Mouse (Mus musculus) spleen, postnatal 14 days (tissue): ENCODE results near the gene Klhdc3.

ENCODE experiments used
- DNase-seq, 2 experiments: peaks; one replicate each; pipeline ENCODE4 v3.0.0; 2021 to 2022; ENCODE audit warnings: low spot score in 2 of 2

Klhdc3 gene

DNA sequence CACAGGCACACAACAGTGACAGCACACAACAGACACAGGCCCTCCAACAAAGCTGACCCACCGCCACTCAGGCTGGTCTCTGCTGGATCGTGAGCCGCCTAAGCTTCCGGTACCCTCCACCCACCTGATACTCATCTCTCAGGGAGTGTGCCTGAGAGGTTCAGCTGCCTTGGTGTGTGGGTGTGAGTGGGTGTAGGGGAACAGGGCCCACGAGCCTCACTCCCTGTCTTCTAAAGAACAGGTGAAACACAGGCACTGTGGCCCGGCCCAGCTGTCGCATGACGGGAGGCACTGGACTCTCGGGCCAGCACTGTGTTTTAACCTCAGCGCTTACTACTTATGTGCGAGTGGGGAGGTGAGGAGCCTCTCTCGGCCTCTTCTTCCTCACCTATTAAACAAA, 21.4 kb upstream of the Klhdc3 start:
- DNase-seq: no peak

DNA sequence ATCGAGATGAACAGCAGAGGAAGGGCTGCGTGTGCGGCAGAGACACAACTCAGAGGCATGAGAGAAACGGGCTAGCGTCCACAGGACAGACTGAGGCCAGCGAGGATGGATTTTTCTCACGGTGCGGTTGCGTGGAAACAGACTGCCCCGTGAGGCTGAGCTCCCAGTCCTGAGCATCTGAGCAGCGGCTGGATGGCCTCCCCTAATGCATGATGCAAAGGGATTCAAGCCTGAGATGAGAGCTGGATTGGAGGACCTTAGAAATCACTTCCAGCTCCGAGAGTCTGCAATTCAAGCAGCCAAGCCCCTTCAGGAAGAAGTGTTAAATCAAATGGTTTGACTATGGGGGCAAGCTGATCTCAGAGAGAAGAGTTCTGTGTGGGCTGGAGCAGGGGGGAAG, 20.8 kb upstream of the Klhdc3 start:
- no peak for DNase-seq

DNA sequence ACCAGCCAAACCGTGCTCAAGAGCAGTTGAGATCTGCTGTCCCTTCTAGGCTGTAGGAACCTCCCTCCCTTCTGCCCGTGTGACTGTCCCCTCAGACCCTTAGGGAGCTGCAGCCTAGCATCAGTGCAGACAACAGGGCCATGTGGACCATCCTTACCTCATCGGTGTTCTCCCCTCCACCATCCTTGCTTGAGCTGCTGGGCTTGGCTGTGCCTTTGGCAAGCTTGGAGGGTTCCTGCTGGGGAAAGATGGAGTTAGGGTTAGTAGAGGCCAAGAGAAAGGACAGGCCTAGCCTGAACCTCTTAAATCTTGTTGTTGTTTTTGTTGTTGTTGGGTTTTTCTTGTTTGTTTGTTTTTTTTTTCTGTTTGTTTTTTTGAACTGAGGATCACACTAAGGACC, 19.2 kb upstream of the Klhdc3 start:
- DNase-seq: no peak

DNA sequence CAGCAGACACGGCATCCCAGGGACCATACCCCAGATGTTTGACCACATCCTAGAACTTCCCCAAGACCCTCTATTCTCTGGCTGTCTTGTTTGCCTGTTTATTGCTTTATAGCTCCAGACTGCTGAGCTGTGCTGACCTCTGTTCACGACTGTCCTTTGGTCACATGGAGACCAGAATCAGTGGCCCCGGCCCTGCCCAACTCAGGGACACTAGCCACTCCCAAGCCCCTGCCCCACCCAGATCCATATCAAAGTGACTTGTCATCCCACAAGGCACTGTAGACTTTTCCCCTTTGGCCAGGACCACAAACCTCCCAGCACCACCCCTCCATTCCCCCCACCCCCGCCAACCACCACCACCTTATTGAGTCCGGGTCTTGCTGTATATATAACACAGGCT, 18.5 kb upstream of the Klhdc3 start:
- DNase-seq: no peak

DNA sequence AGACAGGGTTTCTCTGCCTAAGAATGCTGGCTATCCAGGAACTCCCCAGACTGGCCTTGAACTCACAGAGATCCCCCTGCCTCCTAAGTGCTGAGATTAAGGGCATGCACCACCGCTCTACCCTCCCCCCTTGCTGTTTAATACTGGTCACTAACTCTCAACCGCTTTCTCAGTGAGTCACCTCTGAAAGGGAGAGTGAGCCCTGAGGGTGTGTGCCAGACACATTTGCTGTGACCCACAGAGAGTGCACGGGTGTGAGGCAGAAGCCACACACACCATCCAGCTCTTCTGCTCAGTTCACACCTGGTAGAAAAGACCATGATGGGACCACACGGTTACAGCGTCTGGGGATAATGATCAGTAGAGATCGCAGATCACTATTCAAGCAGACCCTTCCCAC, 17.8 kb upstream of the Klhdc3 start:
- no peak for DNase-seq

DNA sequence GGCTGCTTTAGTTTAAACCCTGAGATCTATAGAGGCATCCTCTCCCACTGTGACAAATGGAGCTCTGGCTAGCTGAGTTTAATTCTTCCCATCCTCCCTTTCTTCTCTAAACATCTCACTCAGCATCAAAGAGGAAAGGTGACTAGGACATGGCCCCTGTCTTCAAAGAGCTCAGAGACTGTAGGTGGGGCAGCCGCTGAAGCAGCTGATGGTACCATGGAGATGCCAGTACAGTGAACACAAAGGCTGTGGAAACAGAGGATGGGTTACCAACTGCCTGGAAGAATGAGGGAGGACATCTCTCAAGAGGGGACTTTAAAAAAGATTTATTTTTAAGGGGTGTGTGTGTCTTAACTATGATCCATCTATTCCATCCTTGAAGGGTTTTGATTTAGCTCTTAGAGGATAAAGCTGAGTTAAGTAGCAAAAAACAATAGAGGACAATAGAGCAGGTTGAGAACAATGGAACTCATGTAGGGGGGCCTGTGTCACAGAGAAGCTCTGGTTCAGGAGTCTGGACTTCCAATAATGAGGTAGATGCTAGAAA, 13.9 kb upstream of the Klhdc3 start:
- DNase-seq: no peak

DNA sequence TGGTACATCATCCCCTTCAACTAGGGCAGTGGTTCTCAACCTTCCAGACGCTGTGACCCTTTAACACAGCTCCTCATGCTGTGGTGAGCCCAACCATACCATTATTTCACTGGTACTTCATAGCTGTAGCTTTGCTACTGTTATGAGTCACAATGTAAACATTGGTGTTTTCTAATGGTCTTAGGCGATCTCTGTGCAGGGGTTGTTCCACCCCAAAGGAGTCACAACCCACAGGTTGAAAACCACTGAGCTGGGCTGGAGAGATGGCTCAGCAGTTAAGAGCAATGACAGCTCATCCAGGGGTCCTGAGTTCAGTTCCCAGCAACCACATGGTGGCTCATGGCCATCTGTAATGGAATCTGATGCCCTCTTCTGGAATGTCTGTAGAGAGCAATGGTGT, 10.7 kb upstream of the Klhdc3 start:
- no peak for DNase-seq

DNA sequence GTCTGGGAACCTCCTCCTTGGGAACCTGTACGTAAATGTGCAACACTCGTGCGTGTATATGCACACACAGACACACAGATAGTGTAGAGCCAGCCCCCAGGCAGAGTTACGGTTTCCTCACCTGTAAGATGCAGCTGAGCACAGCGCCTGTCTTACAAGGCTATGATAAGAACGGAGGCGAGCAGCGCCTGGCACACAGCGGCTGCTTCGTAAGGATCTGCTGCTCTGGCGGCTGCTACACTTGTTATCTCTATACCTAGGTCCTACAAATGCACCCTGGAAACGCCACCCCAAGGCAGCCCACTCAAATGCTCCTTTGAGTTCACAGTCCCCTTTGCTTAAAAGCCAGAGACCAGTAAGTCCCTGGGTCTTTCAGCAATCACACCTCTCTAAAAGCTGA, 10.0 kb upstream of the Klhdc3 start:
- no peak for DNase-seq

DNA sequence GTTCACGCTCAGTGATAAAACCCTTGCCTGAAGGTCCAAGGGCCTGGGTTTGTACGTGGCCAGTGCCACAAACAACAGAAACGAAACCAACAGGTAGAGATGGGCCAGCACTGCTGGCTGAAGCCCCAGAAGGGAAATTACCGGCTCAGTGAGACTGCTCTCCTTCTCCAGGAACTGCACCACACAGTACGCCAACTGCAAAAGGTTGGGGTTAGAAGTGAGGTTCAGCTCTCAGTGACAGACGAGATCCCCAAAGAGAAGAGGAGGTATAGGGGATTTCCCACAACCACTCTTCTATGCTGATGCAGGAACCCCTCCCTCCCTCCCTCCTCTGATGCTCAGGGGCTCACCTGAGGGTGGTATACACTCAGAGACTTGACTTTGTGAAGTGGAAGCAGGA, 5.2 kb upstream of the Klhdc3 start:
- DNase-seq: no peak

DNA sequence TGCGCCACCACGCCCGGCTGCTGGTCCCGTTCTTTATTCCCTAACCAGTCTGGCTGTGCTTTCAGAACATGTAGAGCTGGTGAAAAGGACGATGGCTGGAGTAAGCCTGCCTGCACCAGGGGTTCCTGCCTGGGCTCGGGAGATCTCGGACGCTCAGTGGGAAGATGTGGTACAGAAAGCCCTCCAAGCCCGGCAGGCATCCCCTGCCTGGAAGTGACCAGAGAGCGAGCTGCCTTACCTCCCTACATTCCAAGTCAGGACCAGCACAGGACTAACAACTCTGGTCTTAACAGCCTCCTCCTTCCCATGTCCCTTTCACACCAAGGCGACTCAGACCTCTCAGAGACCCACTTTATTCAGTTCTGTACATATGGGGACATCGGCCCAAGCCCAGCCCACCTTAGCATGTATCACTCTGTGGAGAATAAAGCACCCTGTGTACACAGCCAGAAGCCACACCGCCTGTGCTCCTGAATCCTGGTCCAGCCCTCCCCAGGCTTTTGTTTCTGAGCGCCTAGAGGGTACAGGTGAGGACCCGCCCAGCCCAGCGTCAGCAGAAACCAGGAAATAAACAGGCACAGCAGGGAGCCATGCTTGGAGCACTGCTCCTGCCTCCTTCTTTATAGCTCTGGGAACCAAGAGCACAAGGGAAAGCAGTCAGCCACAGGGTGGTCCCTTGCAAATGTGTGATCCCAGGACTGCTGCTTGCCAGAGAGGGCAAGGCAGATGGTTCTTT, 2.1 kb upstream of the Klhdc3 start:
- no peak for DNase-seq

DNA sequence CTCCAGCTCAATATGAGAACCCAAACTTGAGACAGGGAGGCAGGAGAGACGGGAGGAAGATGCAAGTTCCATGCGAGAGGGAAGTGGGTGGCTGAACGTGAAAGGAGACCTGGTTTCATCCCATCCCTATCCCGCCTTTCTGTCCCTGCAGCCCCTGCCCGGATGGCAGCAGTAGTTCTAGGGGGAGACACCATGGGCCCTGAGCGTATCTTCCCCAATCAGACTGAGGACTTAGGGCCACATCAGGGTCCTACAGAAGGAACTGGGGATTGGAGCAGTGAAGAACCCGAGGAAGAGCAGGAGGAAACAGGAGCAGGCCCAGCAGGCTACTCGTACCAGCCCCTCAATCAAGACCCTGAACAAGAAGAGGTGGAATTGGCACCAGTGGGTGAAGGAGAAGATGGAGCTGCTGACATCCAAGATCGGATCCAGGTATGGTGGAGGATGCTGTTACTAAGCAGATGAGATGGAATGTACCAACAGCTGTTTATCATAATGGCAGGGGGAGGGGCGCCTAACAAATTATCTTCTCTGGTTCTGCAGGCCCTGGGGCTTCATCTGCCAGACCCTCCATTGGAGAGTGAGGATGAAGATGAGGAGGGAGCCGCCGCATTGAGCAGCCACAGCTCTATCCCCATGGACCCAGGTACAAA, 878 bp upstream of the Klhdc3 start:
- no peak for DNase-seq

DNA sequence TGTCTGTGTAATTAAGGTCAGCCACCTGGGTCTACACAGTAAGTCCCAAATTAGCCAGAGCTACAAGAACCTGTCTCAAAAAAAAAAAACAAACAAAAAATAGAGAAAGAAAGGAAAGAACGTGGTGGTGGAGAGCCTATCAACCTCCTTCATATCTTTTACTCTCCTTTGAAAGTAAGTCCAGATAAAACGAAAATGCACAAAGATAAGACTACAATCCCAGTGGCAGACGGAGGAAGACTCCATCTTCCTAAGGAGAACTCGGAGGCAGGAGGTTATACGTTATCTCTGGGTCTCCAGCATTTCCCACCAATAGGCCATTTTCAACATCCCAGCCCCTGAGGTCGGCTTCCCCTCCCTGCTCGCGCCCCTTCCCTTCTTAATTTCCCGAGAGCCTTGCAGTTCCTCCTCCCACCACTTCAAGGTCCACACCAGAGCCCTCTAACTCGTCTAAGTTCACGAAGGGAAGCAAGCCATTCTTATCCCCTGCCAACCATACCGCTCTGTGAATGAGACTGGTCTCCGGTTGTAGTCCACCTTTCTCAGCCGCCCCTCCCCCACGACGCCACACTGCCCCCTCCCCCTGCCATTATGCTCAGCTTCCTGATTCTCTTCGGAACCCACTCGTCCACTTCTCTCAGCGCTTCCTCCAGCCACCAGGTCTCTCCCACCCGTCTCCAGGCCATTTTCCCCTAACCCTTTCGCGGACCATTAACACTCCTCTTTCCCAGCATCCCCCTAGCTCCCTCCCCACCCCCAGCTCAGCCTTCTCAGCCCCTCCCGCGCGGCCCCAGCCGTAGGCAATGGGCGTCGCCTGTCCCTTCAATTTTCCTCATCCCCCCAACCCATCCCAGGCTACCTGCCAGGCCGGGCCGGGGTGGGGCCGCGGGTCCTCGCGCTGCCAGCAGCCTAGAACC, 613 bp downstream of the Klhdc3 start:
- peak in 1 of 2 experiments; percentile 20 for DNase-seq

DNA sequence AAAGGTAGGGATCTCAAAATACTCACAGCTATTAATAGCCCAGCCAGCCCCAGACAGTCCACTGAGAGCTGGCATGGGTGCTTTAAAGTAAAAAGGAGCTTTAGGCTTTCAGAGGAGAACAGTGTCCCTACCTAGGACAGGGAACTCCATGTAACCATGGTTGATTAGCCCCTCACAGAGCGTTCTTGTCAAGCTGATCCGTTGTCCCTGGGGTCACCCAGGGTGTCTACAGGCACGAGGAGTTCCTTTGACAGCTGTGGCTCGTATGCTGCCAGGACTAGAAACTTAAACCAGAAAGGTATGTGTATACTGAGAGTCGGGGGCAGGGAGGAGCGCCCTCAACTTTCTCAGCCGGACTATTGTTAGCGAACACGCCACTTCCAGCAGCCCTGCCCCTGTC, 1.8 kb downstream of the Klhdc3 start:
- no peak for DNase-seq

DNA sequence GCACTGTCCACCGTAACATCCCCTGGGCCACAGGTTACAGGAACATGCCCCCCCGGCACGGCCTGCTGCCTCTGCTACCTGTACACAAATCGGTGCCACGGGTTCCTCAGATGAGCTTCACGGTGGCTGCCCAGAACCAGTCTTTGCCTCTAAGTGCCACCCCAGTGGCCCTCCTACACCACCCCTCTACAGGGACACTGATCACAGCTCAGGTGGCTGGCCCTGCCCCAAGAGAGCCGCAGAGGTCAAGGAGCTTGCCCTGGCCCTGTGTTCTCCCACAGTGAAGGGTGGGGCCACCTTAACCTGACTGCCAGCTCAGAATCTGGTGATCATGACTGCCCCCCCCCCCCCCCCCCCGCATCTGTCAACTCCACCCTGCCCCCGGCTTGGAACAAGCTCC, 2.3 kb downstream of the Klhdc3 start, which contains the start of gene Mea1:
Mea1 (plus strand) TSS at position 378 of the 400 bp plus-strand sequence.
- DNase-seq: no peak

DNA sequence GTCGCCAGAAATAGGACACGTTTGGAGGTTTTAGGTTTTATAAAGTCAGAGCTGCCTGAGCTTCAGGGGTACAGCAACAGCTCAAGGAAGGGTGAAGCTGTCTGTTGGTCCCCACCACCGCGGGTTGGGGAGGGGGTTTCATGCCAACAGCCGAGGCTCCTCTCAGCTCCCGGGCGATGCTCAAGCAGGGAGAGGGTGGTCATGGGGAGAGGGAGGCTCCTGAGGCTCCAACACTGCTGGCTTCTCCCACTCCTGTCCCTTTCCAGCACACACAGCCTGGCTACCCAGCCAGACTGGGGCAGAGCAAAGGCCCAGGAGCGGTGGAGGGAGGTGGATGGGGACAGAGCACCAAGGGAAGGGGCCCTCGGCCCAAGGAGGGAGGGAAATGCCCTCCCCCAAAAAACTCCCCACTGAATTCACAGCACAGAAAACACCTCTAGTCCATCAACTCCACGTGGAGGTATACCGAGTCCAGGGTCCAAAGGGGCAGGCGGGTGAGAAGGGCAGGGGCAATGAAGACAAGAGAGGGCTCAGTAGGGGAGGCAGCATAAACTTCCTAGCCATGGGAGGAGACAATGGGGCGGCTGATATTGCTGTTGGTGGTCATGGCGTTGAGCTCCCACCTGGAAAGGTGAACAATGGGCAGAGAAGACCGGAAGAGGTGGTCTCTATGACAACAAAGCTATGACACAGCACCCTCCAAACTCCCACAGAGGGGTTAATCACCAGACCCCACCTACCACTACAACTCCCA, 6.0 kb downstream of the Klhdc3 start:
- no peak for DNase-seq

DNA sequence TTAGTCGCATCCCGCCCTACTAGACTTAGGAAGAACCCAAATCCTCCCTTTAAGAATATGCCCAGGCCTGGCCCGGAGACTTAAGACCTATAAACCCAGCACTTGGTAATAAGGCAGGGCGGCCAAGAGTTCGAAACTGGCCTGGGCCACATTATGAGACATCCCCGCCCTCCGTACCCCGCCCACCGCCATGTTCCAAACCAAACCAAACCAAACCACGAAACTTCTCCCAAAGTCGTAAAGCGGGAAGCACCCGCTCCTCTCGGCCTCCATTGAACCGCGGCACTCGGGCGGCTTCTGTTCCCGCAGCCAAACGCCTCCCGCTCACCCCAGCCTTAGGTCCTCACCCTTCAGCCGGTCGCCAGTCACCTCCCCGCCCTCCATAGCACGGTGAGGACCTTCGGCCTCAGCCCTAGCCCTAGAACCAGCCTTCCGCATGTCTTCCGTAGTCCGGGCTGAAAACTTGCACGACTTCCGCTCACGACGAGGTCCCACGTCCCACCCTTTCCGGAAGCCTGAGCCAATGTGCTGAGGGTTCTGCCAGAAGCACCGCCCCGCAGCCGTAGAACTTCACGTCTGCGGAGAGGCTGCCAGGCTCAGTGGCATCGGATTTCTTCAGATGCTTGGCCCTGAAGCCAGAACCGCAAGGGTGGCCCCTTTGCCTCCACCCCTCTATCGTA, 6.7 kb downstream of the Klhdc3 start, which contains the start of gene Rrp36:
Rrp36 (minus strand) TSS at position 503 of the 680 bp plus-strand sequence.
- peak; percentile 75 to 82 for DNase-seq

DNA sequence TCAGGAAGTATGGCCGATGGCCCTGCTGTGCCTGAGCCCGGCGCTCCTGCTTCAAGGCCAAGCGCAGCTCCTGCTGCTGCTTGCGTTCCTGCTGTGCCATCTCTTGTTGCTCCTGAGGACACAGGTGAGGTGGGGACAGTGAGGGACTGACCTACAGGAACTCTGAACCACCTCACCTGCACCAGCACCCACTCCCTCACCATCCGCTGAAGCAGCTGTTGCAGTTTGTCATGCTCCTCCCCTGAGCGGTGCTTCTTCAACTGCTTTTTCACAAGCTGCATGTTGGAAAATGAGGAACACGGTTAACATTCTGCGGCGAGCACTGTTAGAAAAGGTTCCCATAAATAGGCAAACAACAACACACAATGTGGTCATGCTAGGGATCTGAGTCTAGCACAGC, 10.8 kb downstream of the Klhdc3 start:
- no peak for DNase-seq

DNA sequence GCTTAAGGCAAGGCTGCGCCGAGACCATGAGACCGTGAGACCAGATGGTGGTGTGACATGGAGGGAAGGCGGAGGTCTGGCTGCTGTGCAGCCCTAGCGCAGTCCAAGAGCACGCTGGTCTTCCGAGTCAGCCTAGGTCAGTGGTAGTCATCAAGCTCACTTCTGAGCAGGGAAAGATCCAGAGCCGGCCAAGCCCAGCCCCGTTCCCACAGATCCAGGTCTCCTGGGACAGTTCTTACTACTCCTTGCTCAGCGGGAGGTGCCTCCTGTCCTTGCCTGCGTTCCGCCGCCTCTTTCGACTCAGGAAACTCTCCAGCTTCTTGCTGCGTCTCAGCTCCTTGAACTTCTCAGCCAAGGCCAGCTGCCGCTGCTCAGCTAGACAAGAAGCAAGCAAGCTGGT, 13.0 kb downstream of the Klhdc3 start:
- no peak for DNase-seq

DNA sequence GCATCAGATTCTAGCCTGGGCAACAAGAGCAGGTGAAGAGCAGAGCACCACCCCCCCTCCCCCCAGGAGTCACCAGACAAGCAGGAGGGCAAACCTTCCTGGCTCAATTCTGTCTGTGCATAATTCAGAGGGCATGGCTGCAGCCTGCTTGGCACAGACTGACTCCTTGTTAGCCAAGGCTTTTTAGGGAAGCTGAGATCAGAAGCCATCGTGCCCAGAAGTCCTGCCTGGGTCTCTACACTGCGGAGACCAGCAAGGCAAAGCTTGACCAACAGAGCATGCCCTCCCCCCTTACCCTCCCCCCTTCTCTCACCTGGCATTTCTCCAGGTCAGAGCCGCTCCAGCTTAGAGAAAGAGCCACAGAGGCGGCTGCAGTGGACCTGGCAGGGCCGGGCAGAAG, 18.0 kb downstream of the Klhdc3 start:
- no peak for DNase-seq

DNA sequence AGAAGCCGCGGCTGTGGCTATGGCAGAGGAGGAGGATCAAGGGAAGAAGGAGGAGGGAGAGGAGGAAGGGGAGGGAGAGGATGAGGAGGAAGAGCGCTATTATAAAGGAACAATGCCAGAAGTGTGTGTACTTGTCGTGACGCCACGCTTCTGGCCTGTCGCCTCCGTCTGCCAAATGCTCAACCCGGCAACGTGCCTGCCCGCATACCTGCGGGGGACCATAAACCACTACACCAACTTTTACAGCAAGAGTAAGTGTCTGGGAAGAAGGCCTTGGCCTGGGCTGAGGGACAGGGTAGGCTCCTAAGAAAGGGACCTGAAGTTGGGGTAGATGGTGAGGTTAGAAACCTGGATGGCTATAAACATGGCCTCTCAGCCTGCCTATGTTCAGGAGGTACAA, 18.7 kb downstream of the Klhdc3 start:
- DNase-seq: no peak

DNA sequence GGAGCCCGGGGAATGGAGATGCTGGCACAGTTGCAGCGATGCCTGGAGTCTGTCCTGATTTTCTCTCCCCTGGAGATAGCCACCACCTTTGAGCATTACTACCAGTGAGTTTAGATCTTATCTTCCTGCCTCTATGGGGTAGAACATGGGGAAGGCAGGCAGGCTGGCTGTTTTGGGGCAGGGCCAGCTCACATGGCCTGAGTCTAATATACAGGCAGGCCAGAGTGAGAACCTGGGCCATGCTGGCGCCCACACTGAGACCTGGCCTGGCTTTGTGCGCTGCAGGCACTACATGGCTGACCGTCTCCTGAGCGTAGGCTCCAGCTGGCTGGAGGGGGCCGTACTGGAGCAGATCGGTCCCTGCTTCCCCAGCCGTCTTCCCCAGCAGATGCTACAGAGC, 19.4 kb downstream of the Klhdc3 start:
- no peak for DNase-seq
